Mouse (Mus musculus): ENCODE data around the gene Abca3.
"Not testable (repeated sequence)": the region's sequence is repeated elsewhere in the genome, so short reads cannot be mapped to it uniquely, and the experiment has no call there.

Gene Abca3

GRCm38 (mm10) chr17:24383789-24384188 is 32.0 kb downstream of the Abca3 start:
- in situ Hi-C loops (cut with MboI, MseI): no loop called here

DNA sequence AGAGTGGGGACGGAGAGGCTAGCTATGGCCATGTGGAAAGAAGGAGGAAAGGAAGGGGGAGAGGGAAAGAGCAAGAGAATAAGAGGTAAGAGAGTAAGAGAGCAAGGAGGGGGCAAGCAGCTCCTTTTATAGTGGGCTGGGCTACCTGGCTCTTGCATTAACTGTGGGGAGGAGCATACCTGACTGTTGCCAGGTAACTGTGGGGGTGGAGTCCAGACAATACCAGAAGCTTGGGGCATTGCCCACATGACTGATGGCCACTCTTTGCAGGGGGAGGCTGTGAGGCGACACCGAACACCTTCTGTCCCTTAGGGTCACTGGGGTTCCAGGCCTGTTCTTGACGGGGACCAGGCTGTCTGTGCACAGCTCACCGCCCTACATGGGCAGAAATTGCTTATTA is 37.0 kb downstream of the Abca3 start:
- in situ Hi-C loops (cut with MboI, MseI): loop anchor here (5.0 kb wide), 2 partner anchors 54 to 111 kb away; partner anchors contain the start of gene Dnase1l2 (in 1 of the 2)

GRCm38 (mm10) chr17:24389865-24390264 is 38.1 kb downstream of the Abca3 start:
- in situ Hi-C loops (cut with MboI, MseI): loop anchor here (5.0 kb wide), 2 partner anchors 52 to 113 kb away; partner anchors contain the start of gene Dnase1l2 (in 1 of the 2)

GRCm38 (mm10) chr17:24391149-24391548 is 39.4 kb downstream of the Abca3 start:
- in situ Hi-C loops (cut with MboI, MseI): no loop called here

- in situ Hi-C loops (cut with MboI, MseI): no loop called here
These were observed 41.8 kb downstream of the Abca3 start for GRCm38 (mm10) chr17:24393527-24393926.

GRCm38 (mm10) chr17:24394456-24394855 is 42.7 kb downstream of the Abca3 start:
- in situ Hi-C loops (cut with MboI, MseI): no loop called here

- in situ Hi-C loops (cut with MboI, MseI): no loop called here
These were observed 50.6 kb downstream of the Abca3 start for GRCm38 (mm10) chr17:24402371-24402770.

DNA sequence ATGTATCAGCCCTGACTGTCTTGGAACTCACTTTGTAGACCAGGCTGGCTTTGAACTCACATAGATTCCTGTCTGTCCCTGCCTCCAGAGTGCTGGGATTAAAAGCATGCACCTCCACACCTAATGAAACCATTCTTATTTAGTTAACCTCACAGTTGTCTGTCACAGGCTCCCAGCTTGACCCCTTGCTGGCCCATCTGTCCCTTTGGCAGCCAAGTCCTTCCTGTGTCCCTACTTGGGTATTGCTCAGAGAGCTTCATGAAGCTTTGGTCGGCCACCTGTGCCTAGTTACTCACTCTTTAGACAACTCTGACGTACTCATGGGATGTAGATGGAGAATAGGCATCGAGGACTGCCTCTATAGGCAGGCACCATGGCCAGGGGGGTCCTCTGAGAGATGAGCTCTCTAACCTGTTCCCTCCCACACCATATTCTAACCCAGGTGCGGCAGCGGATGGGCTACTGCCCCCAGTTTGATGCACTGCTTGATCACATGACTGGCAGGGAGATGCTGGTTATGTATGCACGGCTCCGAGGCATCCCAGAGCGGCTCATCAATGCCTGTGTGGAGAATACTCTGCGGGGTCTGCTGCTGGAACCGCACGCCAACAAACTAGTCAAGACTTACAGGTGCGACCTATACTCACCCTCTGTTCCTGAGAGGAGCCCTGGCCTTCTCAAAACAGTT is 55.5 kb downstream of the Abca3 start:
- in situ Hi-C loops (cut with MboI, MseI): no loop called here

DNA sequence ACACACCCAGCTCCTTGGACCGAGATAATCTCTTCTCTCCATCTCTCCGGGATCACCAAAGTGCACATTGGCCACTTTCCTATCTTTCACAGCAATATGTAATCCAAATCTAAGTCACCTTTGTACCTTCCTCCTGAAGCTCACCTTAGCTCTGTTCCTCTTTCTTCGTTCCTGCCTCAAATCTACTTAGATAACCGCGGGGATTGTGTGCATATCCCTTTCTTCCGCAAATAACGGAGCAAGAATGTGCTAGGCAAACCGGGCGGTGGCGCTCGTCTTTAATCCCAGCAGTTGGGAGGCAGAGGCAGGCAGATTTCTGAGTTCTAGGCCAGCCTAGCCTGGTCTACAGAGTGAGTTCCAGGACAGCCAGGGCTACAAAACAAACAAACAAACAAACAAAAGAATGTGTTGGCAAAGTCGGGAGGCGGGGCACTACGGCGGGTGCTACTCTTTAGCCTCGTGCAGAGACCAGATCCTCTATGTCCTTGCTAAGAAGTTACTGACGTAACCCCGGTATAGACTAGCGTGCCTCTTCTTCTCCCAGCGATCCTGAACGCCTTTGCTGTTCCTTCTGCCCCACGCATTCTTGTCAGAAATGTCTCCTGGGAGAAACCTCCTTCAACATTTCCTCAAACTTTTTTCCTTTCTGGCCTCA is 61.9 kb downstream of the Abca3 start:
- in situ Hi-C loops (cut with MboI, MseI): no loop called here

DNA sequence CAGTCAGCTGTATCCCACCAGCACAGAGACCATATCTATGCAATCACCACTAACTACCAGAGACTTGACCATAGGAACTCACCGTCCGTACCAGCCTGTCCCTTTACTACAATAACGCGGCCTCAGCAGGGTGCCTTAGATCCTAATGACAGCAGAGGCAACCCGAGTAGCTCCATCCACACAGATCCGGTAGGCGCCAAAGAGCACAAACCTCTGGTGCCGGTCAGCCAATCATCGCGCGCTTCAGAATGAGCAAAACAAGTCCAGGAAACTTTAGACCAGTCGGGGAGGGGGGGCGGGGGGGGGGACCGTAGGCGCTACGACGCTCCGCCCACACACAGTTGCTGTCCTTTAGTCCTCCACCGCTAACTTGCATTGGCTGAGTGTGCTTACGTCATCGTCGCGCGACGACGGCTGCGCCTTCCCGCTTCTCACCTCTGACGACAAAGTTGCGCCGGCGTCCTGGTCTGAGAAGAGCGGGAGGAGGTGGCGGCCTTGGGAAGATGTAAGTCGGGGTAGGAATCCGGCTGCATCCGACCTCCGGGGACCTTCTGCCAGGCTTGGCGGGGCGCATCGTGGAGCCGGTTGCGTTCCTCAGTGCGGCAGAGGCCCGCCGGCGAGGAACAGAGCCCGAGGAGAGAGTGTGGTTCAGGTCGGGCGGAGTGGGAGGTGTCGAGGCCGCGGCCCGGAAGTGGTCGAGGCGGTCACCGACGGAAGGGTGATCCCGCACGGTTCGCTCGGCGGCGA is 62.7 kb downstream of the Abca3 start, which contains the start of gene Rnps1:
Gene Rnps1, plus strand, starts transcription at position 336 of the 747 bp plus-strand sequence.
- in situ Hi-C loops (cut with MboI, MseI): no loop called here

- in situ Hi-C loops (cut with MboI, MseI): no loop called here
These were observed 63.3 kb downstream of the Abca3 start for GRCm38 (mm10) chr17:24415011-24415410.

- in situ Hi-C loops (cut with MboI, MseI): no loop called here
These were observed 64.4 kb downstream of the Abca3 start for GRCm38 (mm10) chr17:24416051-24416652.

GRCm38 (mm10) chr17:24423114-24423513 is 71.4 kb downstream of the Abca3 start:
- in situ Hi-C loops (cut with MboI, MseI): no loop called here

DNA sequence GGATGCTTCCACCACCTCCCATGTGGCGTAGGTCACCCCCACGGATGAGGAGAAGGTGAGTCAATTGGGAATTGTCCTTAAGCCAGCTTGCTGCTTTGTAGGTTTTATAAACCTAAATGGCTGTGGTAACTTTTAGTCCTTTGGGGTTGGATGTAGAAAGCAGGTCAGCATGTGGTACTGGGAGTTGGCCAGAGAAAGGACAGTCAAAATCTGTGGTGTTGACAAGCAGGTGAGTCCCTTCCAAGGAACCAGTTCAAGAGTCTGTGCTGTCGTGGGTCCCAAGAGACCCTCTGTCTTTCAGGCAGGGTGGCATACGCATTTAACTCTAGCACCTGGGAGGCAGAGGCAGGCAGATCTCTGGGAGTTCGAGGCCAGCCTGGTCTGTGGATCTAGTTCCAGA is 72.7 kb downstream of the Abca3 start:
- in situ Hi-C loops (cut with MboI, MseI): no loop called here

- in situ Hi-C loops (cut with MboI, MseI): not testable (repeated sequence)
These were observed 73.6 kb downstream of the Abca3 start for GRCm38 (mm10) chr17:24425326-24425725.

GRCm38 (mm10) chr17:24425905-24426304 is 74.2 kb downstream of the Abca3 start:
- in situ Hi-C loops (cut with MboI, MseI): no loop called here

DNA sequence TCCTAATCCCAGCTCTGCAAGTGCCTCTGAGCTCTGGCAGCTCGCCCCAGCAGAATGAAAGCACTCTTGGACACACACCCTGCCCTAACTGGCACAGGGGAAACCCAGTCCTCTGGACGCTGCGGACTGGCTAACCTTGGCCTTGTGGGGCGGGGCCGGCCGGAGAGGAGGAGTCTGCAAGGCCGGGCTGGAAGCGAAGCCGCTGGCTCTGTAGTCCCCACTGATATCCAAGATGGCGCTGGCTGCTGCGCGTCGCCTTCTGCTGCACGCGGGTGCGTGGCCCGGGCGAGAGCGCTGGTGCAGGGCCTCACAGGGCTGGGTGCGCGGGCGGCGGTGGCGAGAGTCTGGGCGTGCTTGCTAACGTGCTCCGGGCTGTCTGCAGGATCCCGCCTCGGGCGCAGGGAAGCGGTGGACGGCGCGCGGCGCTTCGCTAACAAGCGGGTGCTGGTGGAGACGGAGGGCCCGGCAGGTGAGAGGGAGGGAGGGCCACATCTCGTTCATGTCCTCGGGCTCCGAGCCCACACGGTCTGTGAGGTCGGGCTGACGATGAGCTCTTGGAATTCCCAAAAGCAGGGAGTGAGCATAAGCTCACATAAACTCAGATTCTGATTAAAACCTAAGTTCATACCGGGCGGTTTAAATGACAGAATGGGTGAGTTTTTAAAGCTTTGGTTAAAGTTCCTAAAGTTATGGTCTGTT is 74.9 kb downstream of the Abca3 start, which contains the start of gene Eci1:
Gene Eci1, plus strand, starts transcription at position 171 of the 699 bp plus-strand sequence.
- in situ Hi-C loops (cut with MboI, MseI): no loop called here

DNA sequence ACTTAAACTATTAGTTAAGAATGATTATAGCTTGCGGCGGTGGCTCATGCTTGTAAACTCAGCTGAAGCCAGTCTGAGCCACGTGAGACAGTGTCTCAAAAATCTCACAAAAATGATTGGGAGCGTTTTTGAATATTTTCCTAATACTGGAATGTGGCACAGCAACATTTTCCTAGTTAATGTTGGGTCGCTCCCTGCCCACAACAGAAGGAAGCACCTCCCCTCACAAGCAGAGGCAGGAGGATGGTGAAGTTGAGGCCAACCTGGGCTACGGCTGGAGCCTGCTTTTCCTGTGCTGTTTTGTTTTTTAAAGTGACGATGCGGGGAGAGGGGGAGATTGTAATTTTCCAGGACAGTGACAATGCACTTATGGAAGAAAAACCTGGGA is 75.4 kb downstream of the Abca3 start:
- in situ Hi-C loops (cut with MboI, MseI): no loop called here

- in situ Hi-C loops (cut with MboI, MseI): no loop called here
These were observed 77.6 kb downstream of the Abca3 start for GRCm38 (mm10) chr17:24429201-24429983.

- in situ Hi-C loops (cut with MboI, MseI): no loop called here
These were observed 85.3 kb downstream of the Abca3 start for GRCm38 (mm10) chr17:24437016-24437415.

All from T-helper 17 cell (primary cell).